In genomic region chr13:112318124-112318523, GRCm38 (mm10) we compare ENCODE assay signal across 15 mouse cellular contexts. TPM values are rescaled to one million over a fixed set of nuclear protein-coding genes. Genes with fewer than 3 reads are reported as not detected.
A peak's percentile ranks its signal among the peaks of the same experiment; 100 is the strongest.
DNase-seq lines count a peak whose midpoint lies in the region; ATAC-seq and TF ChIP-seq lines count a peak whose summit lies in the region.
"Had no signal": no experiment of that assay in that cellular context is flagged by ENCODE, and none has a peak within 500 bp of the region (broad histone marks: within the 10 kb centered on the region; RNA-seq: fewer than 3 reads in every experiment).

No protein-coding gene starts in this region.

- ATAC-seq in midbrain, embryonic 16.5 days, result no peak
- ATAC-seq in midbrain, postnatal 0 days (ENCODE audit: low FRiP score), result no peak
- ATAC-seq: forebrain, embryonic 13.5 days; intestine, embryonic 16.5 days had no signal

- no peak overlapping the region for H3K27ac ChIP-seq in midbrain, embryonic 16.5 days (ENCODE audit: low read length)
- no peak overlapping the region for H3K27ac ChIP-seq in midbrain, postnatal 0 days (ENCODE audit: low read depth, low read length)
- H3K27ac ChIP-seq: forebrain, embryonic 13.5 days; neural tube, embryonic 12.5 days had no signal

- TF ChIP-seq CTCF in midbrain, postnatal 0 days (IDR thresholded peaks at IDR 0.05), result no peak

- H3K27me3 ChIP-seq in midbrain, embryonic 16.5 days (ENCODE audit: control insufficient read depth, insufficient read depth, low read depth, low read length), result no peaks in the 10 kb centered on the region
- no peaks in the 10 kb centered on the region for H3K27me3 ChIP-seq in midbrain, postnatal 0 days (ENCODE audit: insufficient read depth, low read length)
- H3K27me3 ChIP-seq: forebrain, embryonic 13.5 days; neural tube, embryonic 12.5 days had no signal

- H3K9ac ChIP-seq in midbrain, embryonic 16.5 days (ENCODE audit: low read depth, low read length), result no peak overlapping the region
- no peak overlapping the region for H3K9ac ChIP-seq in midbrain, postnatal 0 days (replicated peaks; ENCODE audit: low read length, poor library complexity, severe bottlenecking)
- H3K9ac ChIP-seq: forebrain, embryonic 13.5 days; neural tube, embryonic 12.5 days had no signal

- H3K4me3 ChIP-seq in midbrain, embryonic 16.5 days (ENCODE audit: low read depth, low read length), result no peak overlapping the region
- H3K4me3 ChIP-seq in midbrain, postnatal 0 days (ENCODE audit: low read depth, low read length), result no peak overlapping the region
- H3K4me3 ChIP-seq: forebrain, embryonic 13.5 days; neural tube, embryonic 12.5 days had no signal

- 90% methylated on average over 8 of the region's 8 CpGs for WGBS in midbrain, embryonic 16.5 days
- 92% methylated on average over 8 of the region's 8 CpGs for WGBS in midbrain, postnatal 0 days

- 0 out of 2 replicates have a peak, but pooled peaks cover 2% of the 10 kb centered on the region for H3K9me3 ChIP-seq in midbrain, embryonic 16.5 days (replicated peaks; ENCODE audit: control insufficient read depth, low read length, poor library complexity, severe bottlenecking)
- H3K9me3 ChIP-seq in midbrain, postnatal 0 days (ENCODE audit: low read length), result no peaks in the 10 kb centered on the region
- H3K9me3 ChIP-seq: forebrain, embryonic 13.5 days; neural tube, embryonic 12.5 days had no signal

- H3K36me3 ChIP-seq in midbrain, embryonic 16.5 days (ENCODE audit: control insufficient read depth, insufficient read depth, low read length), result peaks cover 7% of the 10 kb centered on the region
- peaks cover 3% of the 10 kb centered on the region; the same call in 1 of the 2 replicates for H3K36me3 ChIP-seq in midbrain, postnatal 0 days (ENCODE audit: insufficient read depth, low read length)
- H3K36me3 ChIP-seq: neural tube, embryonic 12.5 days had no signal

- 0 out of 2 replicates have a peak, but pooled peaks cover 3% of the 10 kb centered on the region for H3K4me1 ChIP-seq in midbrain, embryonic 16.5 days (ENCODE audit: control insufficient read depth, insufficient read depth, low read length)
- H3K4me1 ChIP-seq in midbrain, postnatal 0 days (ENCODE audit: insufficient read depth, low read length), result no peaks in the 10 kb centered on the region
- H3K4me1 ChIP-seq: neural tube, embryonic 12.5 days had no signal

- no peak overlapping the region for H3K4me2 ChIP-seq in midbrain, embryonic 16.5 days (ENCODE audit: low read length)
- H3K4me2 ChIP-seq in midbrain, postnatal 0 days (ENCODE audit: low read depth, low read length, poor library complexity, severe bottlenecking), result no peak overlapping the region
- H3K4me2 ChIP-seq: forebrain, embryonic 13.5 days; neural tube, embryonic 12.5 days had no signal

- DNase-seq in adrenal gland, adult (ENCODE audit: inconsistent age in 2 of 2, low spot score in 1 of 2), result peak; percentile 64 to 89
- DNase-seq in adrenal gland, postnatal 4 days (ENCODE audit: low spot score in 2 of 2), result no peak
- DNase-seq in 416B (ENCODE audit: low read depth), result peak; percentile 45
- peak; percentile 44 for DNase-seq in adrenal gland, postnatal 10 days
- DNase-seq in left cerebral cortex, adult 9 months (ENCODE audit: low spot score in 2 of 2), result peak; percentile 68 to 74
- DNase-seq in MN1 (ENCODE audit: low spot score), result no peak
- no peak for DNase-seq in midbrain, postnatal 0 days (ENCODE audit: low spot score)
- DNase-seq: cerebellum, adult 9-11 months; gastrocnemius, postnatal 36 days; heart, postnatal 10 days; kidney, postnatal 36 days had no signal

RNA-seq across cellular contexts. Expression of gene Ankrd55, which starts 29.9 kb away (rescaled TPM):
- 1 to 10 TPM; 3.6 to 4.3 TPM for total RNA-seq in adrenal gland, postnatal 4 days (2021)
- total RNA-seq in adrenal gland, postnatal 10 days (2021), result 1 to 10 TPM; 2.3 to 3.7 TPM
- 10.4 and 11.0 TPM in 2 replicates for polyA plus RNA-seq in midbrain, embryonic 16.5 days (2015; fragmentation: Nextera tagmentation; extraction: Ambion mirVana)
- total RNA-seq in midbrain, postnatal 0 days (2014; rRNA removed), result 21.2 and 24.4 TPM in 2 replicates
- 10.2 and 11.7 TPM in 2 replicates for polyA plus RNA-seq in midbrain, postnatal 0 days (2015; fragmentation: Nextera tagmentation; extraction: Ambion mirVana)
- total RNA-seq: gastrocnemius, postnatal 36 days had no signal

Comparison
In these comparisons a context has a peak if more than half of its experiments do, and no peak if none do; other contexts are left out.
1. DNase-seq: peak in adrenal gland, adult (2 of 2), 416B (single experiment), adrenal gland, postnatal 10 days (single experiment) and left cerebral cortex, adult 9 months (2 of 2); none in adrenal gland, postnatal 4 days (0 of 2), MN1 (single experiment) and midbrain, postnatal 0 days (single experiment).